Mouse (Mus musculus): ENCODE results near the gene Usp50. TPM values are rescaled to one million over a fixed set of nuclear protein-coding genes. Genes with fewer than 3 reads are reported as not detected.

Gene Usp50
- polyA plus RNA-seq, 1 experiment from 2014 or later, result 3.6 TPM

- H3K4me2 ChIP-seq, result no peak overlapping the region
- no peaks in the 10 kb centered on the region for H3K4me1 ChIP-seq (ENCODE audit: insufficient read depth)
- ATAC-seq (ENCODE audit: insufficient read depth) (no peak), DNase-seq (no peak)
- no peaks in the 10 kb centered on the region for H3K9me3 ChIP-seq (ENCODE audit: low read depth, low read length)
- no peak for TF ChIP-seq CTCF (IDR thresholded peaks at IDR 0.05; ENCODE audit: low read depth)
- no peak overlapping the region for H3K27ac ChIP-seq (ENCODE audit: low read depth)
- H3K4me3 ChIP-seq (ENCODE audit: low read depth, low read length), result no peak overlapping the region
- no peaks in the 10 kb centered on the region; the same call in 1 of the 2 replicates for H3K27me3 ChIP-seq (ENCODE audit: insufficient read depth, low read length)
- H3K36me3 ChIP-seq (ENCODE audit: insufficient read depth), result no peaks in the 10 kb centered on the region
- 55% methylated on average over 4 of the region's 4 CpGs for WGBS
- H3K9ac ChIP-seq, result no peak overlapping the region
Measured at GRCm38 (mm10) chr2:126775951-126776350, 7.3 kb downstream of the Usp50 start.

GRCm38 (mm10) chr2:126772217-126772616, 11.1 kb downstream of the Usp50 start:
- Histone ChIP-seq H3K9ac (no peak overlapping the region), H3K27ac (ENCODE audit: low read depth) (no peak overlapping the region), H3K36me3 (ENCODE audit: insufficient read depth) (no peaks in the 10 kb centered on the region), H3K27me3 (ENCODE audit: insufficient read depth, low read length) (no peaks in the 10 kb centered on the region; the same call in 1 of the 2 replicates), H3K4me2 (no peak overlapping the region), H3K4me3 (ENCODE audit: low read depth, low read length) (no peak overlapping the region), H3K9me3 (ENCODE audit: low read depth, low read length) (no peaks in the 10 kb centered on the region), H3K4me1 (ENCODE audit: insufficient read depth) (no peaks in the 10 kb centered on the region)
- ATAC-seq (ENCODE audit: insufficient read depth) (no peak), DNase-seq (no peak)
- 88% methylated on average over 5 of the region's 5 CpGs for WGBS
- TF ChIP-seq CTCF (IDR thresholded peaks at IDR 0.05; ENCODE audit: low read depth), result no peak

GRCm38 (mm10) chr2:126769431-126770181, 13.7 kb downstream of the Usp50 start:
- DNase-seq, result no peak
- Histone ChIP-seq H3K27me3 (ENCODE audit: insufficient read depth, low read length) (no peaks in the 10 kb centered on the region; the same call in 1 of the 2 replicates), H3K27ac (ENCODE audit: low read depth) (no peak overlapping the region), H3K4me2 (no peak overlapping the region), H3K9me3 (ENCODE audit: low read depth, low read length) (no peaks in the 10 kb centered on the region), H3K4me3 (ENCODE audit: low read depth, low read length) (no peak overlapping the region), H3K4me1 (ENCODE audit: insufficient read depth) (no peaks in the 10 kb centered on the region), H3K36me3 (ENCODE audit: insufficient read depth) (no peaks in the 10 kb centered on the region), H3K9ac (no peak overlapping the region)
- no peak for TF ChIP-seq CTCF (IDR thresholded peaks at IDR 0.05; ENCODE audit: low read depth)
- WGBS, result 63% methylated on average over 19 of the region's 19 CpGs
- ATAC-seq (ENCODE audit: insufficient read depth), result no peak

GRCm38 (mm10) chr2:126768194-126768593, 15.1 kb downstream of the Usp50 start:
- Histone ChIP-seq H3K9ac (no peak overlapping the region), H3K4me1 (ENCODE audit: insufficient read depth) (no peaks in the 10 kb centered on the region), H3K27me3 (ENCODE audit: insufficient read depth, low read length) (no peaks in the 10 kb centered on the region; the same call in 1 of the 2 replicates), H3K9me3 (ENCODE audit: low read depth, low read length) (no peaks in the 10 kb centered on the region), H3K4me3 (ENCODE audit: low read depth, low read length) (no peak overlapping the region), H3K4me2 (no peak overlapping the region), H3K27ac (ENCODE audit: low read depth) (no peak overlapping the region), H3K36me3 (ENCODE audit: insufficient read depth) (no peaks in the 10 kb centered on the region)
- TF ChIP-seq CTCF (IDR thresholded peaks at IDR 0.05; ENCODE audit: low read depth), result peak; percentile 39
- 71% methylated on average over 4 of the region's 4 CpGs for WGBS
- DNase-seq (peak; percentile 33), ATAC-seq (ENCODE audit: insufficient read depth) (no peak)

GRCm38 (mm10) chr2:126767599-126767998, 15.7 kb downstream of the Usp50 start:
- Histone ChIP-seq H3K4me3 (ENCODE audit: low read depth, low read length) (no peak overlapping the region), H3K4me2 (no peak overlapping the region), H3K27me3 (ENCODE audit: insufficient read depth, low read length) (no peaks in the 10 kb centered on the region; the same call in 1 of the 2 replicates), H3K9ac (no peak overlapping the region), H3K27ac (ENCODE audit: low read depth) (no peak overlapping the region), H3K36me3 (ENCODE audit: insufficient read depth) (0 out of 2 replicates have a peak, but pooled peaks cover 5% of the 10 kb centered on the region), H3K9me3 (ENCODE audit: low read depth, low read length) (no peaks in the 10 kb centered on the region), H3K4me1 (ENCODE audit: insufficient read depth) (no peaks in the 10 kb centered on the region)
- no peak for TF ChIP-seq CTCF (IDR thresholded peaks at IDR 0.05; ENCODE audit: low read depth)
- ATAC-seq (ENCODE audit: insufficient read depth) (no peak), DNase-seq (no peak)
- WGBS, result 96% methylated on average over 3 of the region's 3 CpGs

- WGBS, result 33% methylated on average over 11 of the region's 11 CpGs
Measured at GRCm38 (mm10) chr2:126765867-126766582, 17.2 kb downstream of the Usp50 start.

GRCm38 (mm10) chr2:126759351-126759750, 23.9 kb downstream of the Usp50 start:
- H3K9ac ChIP-seq, result no peak overlapping the region
- no peaks in the 10 kb centered on the region for H3K4me1 ChIP-seq (ENCODE audit: insufficient read depth)
- H3K4me3 ChIP-seq (ENCODE audit: low read depth, low read length), result no peak overlapping the region
- H3K27me3 ChIP-seq (ENCODE audit: insufficient read depth, low read length), result no peaks in the 10 kb centered on the region
- no peak overlapping the region for H3K27ac ChIP-seq (ENCODE audit: low read depth)
- peaks cover 82% of the 10 kb centered on the region for H3K36me3 ChIP-seq (ENCODE audit: insufficient read depth)
- WGBS, result 88% methylated on average over 7 of the region's 7 CpGs
- DNase-seq, result no peak
- no peak overlapping the region for H3K4me2 ChIP-seq
- no peak for TF ChIP-seq CTCF (IDR thresholded peaks at IDR 0.05; ENCODE audit: low read depth)
- no peak for ATAC-seq (ENCODE audit: insufficient read depth)
- no peaks in the 10 kb centered on the region for H3K9me3 ChIP-seq (ENCODE audit: low read depth, low read length)

More at GRCm38 (mm10) chr2:126765867-126766582, 17.2 kb downstream of the Usp50 start:
- DNase-seq, result no peak
- Histone ChIP-seq H3K9me3 (ENCODE audit: low read depth, low read length) (no peaks in the 10 kb centered on the region), H3K27me3 (ENCODE audit: insufficient read depth, low read length) (no peaks in the 10 kb centered on the region), H3K9ac (no peak overlapping the region), H3K27ac (ENCODE audit: low read depth) (no peak overlapping the region), H3K4me1 (ENCODE audit: insufficient read depth) (no peaks in the 10 kb centered on the region), H3K4me3 (ENCODE audit: low read depth, low read length) (no peak overlapping the region), H3K4me2 (no peak overlapping the region), H3K36me3 (ENCODE audit: insufficient read depth) (peaks cover 16% of the 10 kb centered on the region)
- no peak for TF ChIP-seq CTCF (IDR thresholded peaks at IDR 0.05; ENCODE audit: low read depth)
- peak; percentile 39 for ATAC-seq (ENCODE audit: insufficient read depth)

Measured in lung, embryonic 14.5 days (tissue).